Mouse (Mus musculus) MEL (cell line): ENCODE data around the gene Stard7.

ENCODE experiments used
- CTCF ChIP-seq, 3 experiments: IDR thresholded peaks in 2 of 3; conservative IDR thresholded peaks in 1 of 3; 2 replicates each; pipeline ENCODE4 v1.5.1; 2011 to 2012; ENCODE audit warnings: low read length in 3 of 3, low read depth in 2 of 3, mild to moderate bottlenecking in 2 of 3, improper control_type of control experiment in 1 of 3, inconsistent platforms in 1 of 3, mixed read lengths in 1 of 3, moderate library complexity in 1 of 3; ENCODE audit not compliant: control insufficient read depth in 1 of 3, insufficient read depth in 1 of 3, poor library complexity in 1 of 3, severe bottlenecking in 1 of 3
- HCFC1 ChIP-seq: IDR thresholded peaks from 2 replicates; pipeline ENCODE4 v1.6.1; 2012; ENCODE audit warnings: low read depth, mild to moderate bottlenecking, inconsistent platforms, low read length, improper control_type of control experiment, moderate library complexity
- POLR2A ChIP-seq, 2 experiments: IDR thresholded peaks; 2 replicates each; pipeline ENCODE4 v1.6.1; 2011 to 2012; ENCODE audit warnings: low read length in 2 of 2, mild to moderate bottlenecking in 2 of 2, control low read depth in 1 of 2, improper control_type of control experiment in 1 of 2, low read depth in 1 of 2, moderate library complexity in 1 of 2; ENCODE audit not compliant: control insufficient read depth in 1 of 2, insufficient read depth in 1 of 2, poor library complexity in 1 of 2
- USF1 ChIP-seq: IDR thresholded peaks from 2 replicates; pipeline ENCODE4 v1.6.1; 2014; ENCODE audit warnings: low read depth, mild to moderate bottlenecking, inconsistent platforms, low read length, improper control_type of control experiment, moderate library complexity
- ZNF384 ChIP-seq: IDR thresholded peaks from 2 replicates; pipeline ENCODE4 v1.6.1; 2012; ENCODE audit warnings: low read depth, mild to moderate bottlenecking, inconsistent platforms, low read length, improper control_type of control experiment

DNA sequence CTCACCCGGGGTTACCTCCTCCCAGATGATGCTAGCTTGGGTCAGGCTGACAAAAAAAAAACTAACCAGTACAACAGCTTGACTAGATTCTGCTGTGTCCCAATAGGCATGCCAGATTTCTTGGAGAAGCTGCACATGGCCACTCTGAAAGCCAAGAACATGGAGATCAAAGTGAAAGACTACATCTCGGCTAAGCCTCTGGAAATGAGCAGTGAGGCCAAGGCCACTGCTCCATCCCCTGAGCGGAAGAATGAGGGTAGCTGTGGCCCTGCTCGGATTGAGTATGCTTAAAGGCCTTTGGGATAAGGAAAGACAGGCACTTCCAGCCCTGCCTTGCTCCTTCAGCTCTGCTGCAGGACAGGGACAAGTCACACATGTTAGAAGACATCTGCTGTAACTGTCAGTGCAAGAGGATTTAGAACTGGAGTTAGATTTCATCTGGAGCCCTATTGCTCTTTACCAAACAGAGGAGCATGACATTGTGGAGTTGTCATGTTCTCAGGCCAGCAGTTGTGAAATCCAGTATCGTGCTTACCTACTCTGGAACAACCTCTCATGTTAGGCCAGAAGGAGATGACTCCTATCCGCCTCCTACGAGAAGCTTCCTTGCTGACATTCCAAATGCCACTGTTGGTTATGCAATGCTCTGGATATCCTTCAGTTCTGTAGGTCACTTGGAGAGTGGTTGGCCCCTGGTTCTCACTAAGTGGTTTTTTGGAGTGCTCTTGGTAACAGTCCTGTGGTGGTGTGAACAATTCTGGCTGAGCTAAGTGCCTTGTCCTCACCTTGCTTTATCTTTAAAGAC is 27.2 kb downstream of the Stard7 start:
- TF ChIP-seq CTCF (IDR thresholded peaks at IDR 0.05 in 2 of 3, conservative IDR thresholded peaks at IDR 0.05 in 1 of 3; ENCODE audit: control insufficient read depth in 1 of 3, insufficient read depth in 1 of 3, low read depth in 2 of 3, low read length in 3 of 3, poor library complexity in 1 of 3, severe bottlenecking in 1 of 3) (no peak), POLR2A (IDR thresholded peaks at IDR 0.05; ENCODE audit: control insufficient read depth in 1 of 2, insufficient read depth in 1 of 2, low read depth in 1 of 2, low read length in 2 of 2, poor library complexity in 1 of 2) (no peak), HCFC1 (no peak), USF1 (no peak), ZNF384 (no peak)
